Mouse (Mus musculus): ENCODE results near the gene Htr6. TPM values are rescaled to one million over a fixed set of nuclear protein-coding genes. Genes with fewer than 3 reads are reported as not detected.

Htr6 gene
- 0.10 TPM in 1 of 2 replicates, not detected in the other for polyA plus RNA-seq (2016; fragmentation: Nextera tagmentation; extraction: Ambion mirVana)

DNA sequence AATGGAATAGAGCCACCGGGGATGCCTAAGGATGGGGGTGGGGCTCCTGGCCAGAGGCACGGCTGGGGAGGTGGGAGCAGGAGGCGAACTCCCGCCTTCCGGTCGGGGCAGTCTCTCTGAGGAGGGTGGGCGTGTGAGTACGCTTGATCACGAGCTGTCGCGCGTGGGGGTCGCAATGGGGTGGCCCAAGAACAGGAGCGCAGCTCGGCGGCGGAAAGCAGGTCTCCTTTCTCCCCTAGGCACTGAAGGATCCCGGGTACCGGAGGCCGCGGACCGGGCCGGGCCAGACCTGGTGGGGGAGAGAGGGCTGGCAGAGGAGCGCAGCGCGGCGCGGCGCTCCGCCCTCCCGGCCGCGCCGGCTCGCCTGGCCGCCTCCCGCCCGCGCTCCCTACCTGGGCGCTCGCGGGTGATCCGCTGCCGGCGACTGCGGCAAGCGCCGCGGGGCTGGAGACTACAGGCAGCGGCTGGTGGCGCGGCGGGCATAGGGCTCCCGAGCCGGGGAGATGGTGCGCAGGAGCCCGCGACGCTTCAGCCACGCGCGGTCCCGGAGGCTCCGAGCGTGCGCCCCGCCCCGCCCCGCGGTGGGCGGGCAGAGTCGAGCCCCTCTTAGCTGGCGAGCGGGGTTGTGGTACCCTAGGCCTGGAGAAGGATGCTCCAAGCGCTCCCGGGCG is at the start of gene Htr6:
Gene Htr6 (minus strand): TSS at position 530 of the 671 bp plus-strand sequence.
- H3K4me2 ChIP-seq = peak within 1 kb of the TSS; percentile 61
- no peak within 1 kb of the TSS for H3K27ac ChIP-seq
- WGBS (ENCODE audit: insufficient replicate concordance) = 3% methylated on average over 62 of the region's 77 CpGs
- no peak for ATAC-seq
- peaks cover 78% of the 10 kb centered on the region for H3K27me3 ChIP-seq (replicated peaks)
- H3K4me3 ChIP-seq = peak within 1 kb of the TSS; percentile 44
- H3K9me3 ChIP-seq (replicated peaks) = no peaks in the 10 kb centered on the region
- peaks cover 8% of the 10 kb centered on the region; the same call in 1 of the 2 replicates for H3K4me1 ChIP-seq
- no peak within 1 kb of the TSS for H3K9ac ChIP-seq
- H3K36me3 ChIP-seq = no peaks in the 10 kb centered on the region

DNA sequence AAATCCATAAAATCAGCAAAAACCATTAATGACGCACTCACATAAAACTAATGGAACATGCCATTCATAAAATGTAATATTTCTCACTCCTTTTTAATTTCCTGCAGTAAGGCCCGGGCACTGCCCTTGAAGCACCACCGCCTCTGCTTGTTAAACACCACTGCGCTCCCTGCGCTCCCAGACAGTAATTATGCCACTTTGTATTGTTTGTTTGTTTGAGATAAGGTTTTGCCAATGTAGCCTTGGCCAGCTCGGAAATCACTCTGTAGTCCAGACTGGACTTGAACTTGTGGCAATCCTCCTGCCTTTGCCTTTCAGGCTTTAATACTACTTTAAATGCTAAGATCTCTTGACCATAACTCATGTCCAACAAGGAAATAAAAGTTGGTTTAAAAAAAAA is 49.6 kb upstream of the Htr6 start:
- Histone ChIP-seq H3K9ac (no peak overlapping the region), H3K4me3 (no peak overlapping the region), H3K27me3 (replicated peaks) (no peaks in the 10 kb centered on the region), H3K4me2 (no peak overlapping the region), H3K27ac (no peak overlapping the region), H3K4me1 (peaks cover 83% of the 10 kb centered on the region), H3K9me3 (replicated peaks) (peaks cover 6% of the 10 kb centered on the region), H3K36me3 (peaks cover 13% of the 10 kb centered on the region)
- ATAC-seq = no peak
- 72% methylated on average over 6 of the region's 6 CpGs for WGBS (ENCODE audit: insufficient replicate concordance)

DNA sequence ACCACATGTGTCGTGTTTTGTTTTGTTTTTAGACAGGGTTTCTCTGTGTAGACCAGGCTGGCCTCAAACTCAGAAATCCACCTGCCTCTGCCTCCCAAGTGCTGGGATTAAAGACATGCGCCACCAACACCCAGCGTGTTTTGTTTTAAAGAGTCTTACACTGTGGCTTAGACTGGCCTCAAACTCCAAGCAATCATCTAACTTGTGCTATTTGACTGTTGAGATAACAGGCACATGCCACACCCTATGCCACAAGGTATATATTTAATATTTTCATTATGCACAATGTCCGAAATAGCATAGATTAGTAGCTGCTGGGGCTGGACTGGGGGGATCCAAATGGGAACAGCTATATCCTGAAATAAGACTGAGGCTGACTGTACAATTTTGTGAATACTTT is 47.2 kb upstream of the Htr6 start:
- H3K27ac ChIP-seq = peak overlapping the region; percentile 54
- peaks cover 13% of the 10 kb centered on the region for H3K36me3 ChIP-seq
- H3K27me3 ChIP-seq (replicated peaks) = no peaks in the 10 kb centered on the region
- WGBS (ENCODE audit: insufficient replicate concordance) = 44% methylated on average over 4 of the region's 4 CpGs
- ATAC-seq = peak; percentile 68; the same call in 1 of the 2 replicates
- H3K9me3 ChIP-seq (replicated peaks) = peaks cover 6% of the 10 kb centered on the region
- H3K4me2 ChIP-seq = peak overlapping the region; percentile 49
- peaks cover 87% of the 10 kb centered on the region for H3K4me1 ChIP-seq
- peak overlapping the region; percentile 51 for H3K9ac ChIP-seq
- no peak overlapping the region for H3K4me3 ChIP-seq

DNA sequence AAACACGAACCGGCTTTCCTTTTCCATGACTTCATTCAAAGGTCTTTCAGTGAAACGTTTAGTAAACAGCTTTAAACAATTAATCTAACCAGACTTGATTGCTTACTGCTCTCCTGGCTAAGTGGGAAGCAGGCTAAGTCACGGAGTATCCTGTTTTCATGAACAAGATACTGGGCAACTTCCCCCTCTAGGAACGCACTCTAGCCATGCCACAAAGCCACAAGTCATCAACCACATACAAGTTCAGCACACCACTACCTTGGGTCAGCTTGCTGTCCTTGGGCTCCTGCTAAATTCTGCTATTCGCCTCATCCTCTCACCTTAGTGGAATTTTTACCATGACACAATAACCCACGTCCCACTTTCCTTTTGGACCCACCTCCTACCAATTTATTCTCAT is 45.6 kb upstream of the Htr6 start:
- H3K4me1 ChIP-seq = peaks cover 98% of the 10 kb centered on the region
- no peak overlapping the region for H3K27ac ChIP-seq
- H3K27me3 ChIP-seq (replicated peaks) = no peaks in the 10 kb centered on the region
- no peak for ATAC-seq
- H3K4me2 ChIP-seq = no peak overlapping the region
- no peak overlapping the region for H3K9ac ChIP-seq
- no peak overlapping the region for H3K4me3 ChIP-seq
- WGBS (ENCODE audit: insufficient replicate concordance) = 42% methylated on average over 7 of the region's 7 CpGs
- H3K36me3 ChIP-seq = no peaks in the 10 kb centered on the region
- no peaks in the 10 kb centered on the region for H3K9me3 ChIP-seq (replicated peaks)

DNA sequence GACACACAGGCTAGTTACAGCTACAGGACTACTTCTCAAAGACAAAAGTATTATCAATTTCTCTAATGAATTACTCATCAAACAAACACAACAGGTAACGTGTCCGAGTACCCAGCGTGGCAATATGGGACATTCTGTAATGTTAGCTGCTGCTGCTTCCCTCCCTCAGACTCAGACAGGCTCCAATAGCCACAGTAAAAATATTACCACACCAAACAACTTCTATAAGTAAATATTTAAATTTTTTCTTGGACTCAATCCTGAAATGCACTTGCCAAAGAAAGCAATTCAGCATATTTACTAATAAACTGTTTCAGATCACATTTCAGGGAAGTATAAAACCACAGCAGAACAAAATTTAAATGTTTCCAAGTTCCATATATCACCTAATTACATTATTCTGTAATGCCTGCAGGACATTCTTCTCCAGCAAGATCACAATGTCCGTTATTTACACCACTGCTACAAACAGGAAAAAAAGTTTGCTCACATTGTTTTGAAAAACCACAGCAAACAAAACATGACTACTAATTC is 45.0 kb upstream of the Htr6 start:
- Histone ChIP-seq H3K9ac (no peak overlapping the region), H3K9me3 (replicated peaks) (no peaks in the 10 kb centered on the region), H3K4me2 (no peak overlapping the region), H3K4me1 (peaks cover 99% of the 10 kb centered on the region), H3K27ac (no peak overlapping the region), H3K36me3 (no peaks in the 10 kb centered on the region), H3K27me3 (replicated peaks) (no peaks in the 10 kb centered on the region), H3K4me3 (no peak overlapping the region)
- ATAC-seq = no peak
- 75% methylated on average over 4 of the region's 4 CpGs for WGBS (ENCODE audit: insufficient replicate concordance)

DNA sequence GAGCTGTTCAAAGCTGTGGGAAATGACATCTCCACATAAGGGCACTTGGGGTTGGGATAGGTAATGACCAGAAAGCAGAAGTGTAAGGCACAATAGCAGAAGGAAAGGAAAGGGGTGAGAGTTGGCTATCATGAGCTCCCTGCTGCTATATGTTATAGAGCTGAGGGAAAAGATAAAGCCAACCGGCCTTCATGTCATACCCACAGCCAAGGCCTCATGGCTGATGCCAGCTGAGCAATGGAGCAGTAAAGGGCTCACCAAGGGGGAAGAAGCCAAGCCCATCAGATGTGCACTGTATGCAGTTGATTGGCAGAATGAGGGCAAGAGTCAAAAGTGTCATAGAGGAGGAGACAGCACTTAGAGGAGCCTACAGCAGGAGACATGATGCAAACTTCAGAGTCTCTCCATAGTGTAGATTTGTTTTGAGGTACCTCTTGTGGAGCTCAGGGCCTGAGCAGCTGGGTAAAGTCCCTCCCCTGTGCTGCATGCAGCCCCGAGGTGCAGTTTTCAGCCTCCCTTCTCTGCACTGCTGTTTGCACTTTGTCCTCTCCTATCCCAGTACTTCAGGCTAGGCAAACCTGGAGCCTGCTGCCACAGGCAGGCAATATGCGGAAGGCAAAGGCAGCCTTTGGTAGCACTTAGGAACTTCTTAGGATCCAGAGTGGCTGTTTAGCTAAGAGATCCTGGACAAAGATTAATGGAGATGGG is 41.1 kb upstream of the Htr6 start:
- Histone ChIP-seq H3K36me3 (no peaks in the 10 kb centered on the region), H3K4me2 (peak overlapping the region; percentile 32), H3K4me3 (no peak overlapping the region), H3K9ac (no peak overlapping the region), H3K27ac (peak overlapping the region; percentile 70), H3K9me3 (replicated peaks) (no peaks in the 10 kb centered on the region), H3K4me1 (peaks cover 91% of the 10 kb centered on the region), H3K27me3 (replicated peaks) (no peaks in the 10 kb centered on the region)
- ATAC-seq = peak; percentile 87
- WGBS (ENCODE audit: insufficient replicate concordance) = 41% methylated on average over 3 of the region's 3 CpGs

DNA sequence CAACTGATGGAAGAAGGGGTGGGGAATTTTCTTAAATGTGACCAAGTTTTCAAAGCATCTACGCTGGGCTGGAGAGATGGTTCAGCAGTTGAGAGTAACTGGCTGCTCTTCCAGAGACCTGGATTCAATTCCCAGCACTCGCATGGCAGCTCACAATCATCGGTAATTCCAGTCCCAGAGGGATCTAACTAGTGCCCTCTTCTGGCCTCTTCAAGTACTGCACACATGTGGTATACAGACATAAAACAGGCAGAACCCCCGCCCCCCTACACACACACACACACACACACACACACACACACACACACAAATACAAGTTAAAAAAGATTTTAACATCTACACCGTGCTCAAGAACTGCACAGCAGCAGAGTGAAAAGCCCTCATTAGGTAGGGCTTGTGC is 40.4 kb upstream of the Htr6 start:
- Histone ChIP-seq H3K4me3 (no peak overlapping the region), H3K27me3 (replicated peaks) (no peaks in the 10 kb centered on the region), H3K4me2 (no peak overlapping the region; the same call in 1 of the 2 replicates), H3K36me3 (no peaks in the 10 kb centered on the region), H3K9ac (no peak overlapping the region), H3K27ac (peak overlapping the region; percentile 70; the same call in 1 of the 2 replicates), H3K9me3 (replicated peaks) (no peaks in the 10 kb centered on the region), H3K4me1 (peaks cover 91% of the 10 kb centered on the region)
- ATAC-seq = no peak
- WGBS (ENCODE audit: insufficient replicate concordance) = 80% methylated on average over 4 of the region's 5 CpGs

DNA sequence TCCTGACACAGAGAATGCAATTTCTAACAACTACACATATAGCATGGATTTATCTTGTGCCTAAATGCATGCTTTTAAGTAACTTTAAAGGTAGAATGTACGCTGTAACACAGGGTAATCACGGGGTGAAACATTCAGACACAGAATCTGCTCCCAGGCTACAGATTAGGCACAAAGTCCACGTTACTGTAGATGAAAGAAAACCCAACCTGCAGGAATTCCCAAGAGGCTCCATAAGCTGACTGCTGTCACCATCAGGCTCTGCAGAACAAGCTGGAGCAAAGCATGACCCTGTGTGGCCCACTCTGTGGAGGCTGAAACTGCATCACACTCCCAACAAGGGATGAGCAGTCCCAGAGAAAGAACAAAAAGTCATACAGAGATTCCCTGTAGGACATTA is 37.1 kb upstream of the Htr6 start:
- Histone ChIP-seq H3K4me3 (no peak overlapping the region), H3K27me3 (replicated peaks) (no peaks in the 10 kb centered on the region), H3K4me2 (no peak overlapping the region), H3K4me1 (peaks cover 74% of the 10 kb centered on the region), H3K9ac (no peak overlapping the region), H3K36me3 (peaks cover 6% of the 10 kb centered on the region), H3K27ac (no peak overlapping the region), H3K9me3 (replicated peaks) (no peaks in the 10 kb centered on the region)
- no peak for ATAC-seq
- WGBS (ENCODE audit: insufficient replicate concordance) = 74% methylated on average over 3 of the region's 3 CpGs

DNA sequence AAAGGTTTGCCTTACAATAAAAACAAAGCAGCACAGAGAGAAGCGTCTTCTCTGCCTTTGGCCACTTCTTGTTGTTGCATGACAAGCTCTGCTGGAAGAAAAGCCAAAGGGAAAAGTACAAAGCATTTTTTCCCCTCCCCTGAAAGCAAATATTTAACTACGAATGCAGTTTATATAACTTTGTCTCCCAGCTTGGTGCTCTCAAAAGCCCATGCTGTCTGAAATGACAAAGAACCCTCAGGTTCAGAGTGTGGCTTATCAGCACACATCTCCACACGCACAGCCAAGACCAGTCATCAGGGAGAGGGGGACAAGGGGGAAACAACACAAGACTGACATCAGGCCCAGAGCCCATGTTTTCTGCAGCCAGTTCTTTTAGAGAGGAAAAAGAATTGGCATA is 36.1 kb upstream of the Htr6 start:
- 49% methylated on average over 3 of the region's 3 CpGs for WGBS (ENCODE audit: insufficient replicate concordance)
- peak overlapping the region; percentile 53 for H3K27ac ChIP-seq
- peaks cover 64% of the 10 kb centered on the region for H3K4me1 ChIP-seq
- peak overlapping the region; percentile 19; the same call in 1 of the 2 replicates for H3K4me2 ChIP-seq
- H3K9ac ChIP-seq = no peak overlapping the region
- no peaks in the 10 kb centered on the region for H3K9me3 ChIP-seq (replicated peaks)
- H3K27me3 ChIP-seq (replicated peaks) = no peaks in the 10 kb centered on the region
- H3K4me3 ChIP-seq = no peak overlapping the region
- H3K36me3 ChIP-seq = peaks cover 11% of the 10 kb centered on the region
- ATAC-seq = no peak

DNA sequence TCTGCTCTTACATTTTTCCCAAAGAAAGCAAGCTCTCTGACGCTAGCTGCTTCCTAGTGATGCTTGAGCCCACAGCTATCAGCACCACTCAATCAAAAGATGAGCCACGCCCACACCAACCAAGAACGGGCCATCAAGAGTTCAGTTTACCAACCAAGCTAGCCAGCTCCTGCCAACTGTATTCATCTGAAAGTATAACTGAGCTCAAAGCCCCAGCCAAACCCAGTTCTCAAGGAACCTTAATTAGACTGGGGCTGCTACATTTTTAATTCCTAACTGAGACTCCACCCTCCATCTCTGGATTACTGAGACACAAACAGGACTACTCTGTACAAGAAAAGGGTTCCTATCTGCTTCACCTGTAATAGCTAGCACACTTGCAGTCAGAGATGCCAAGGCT is 35.5 kb upstream of the Htr6 start:
- Histone ChIP-seq H3K9me3 (replicated peaks) (no peaks in the 10 kb centered on the region), H3K36me3 (peaks cover 11% of the 10 kb centered on the region), H3K4me1 (peaks cover 58% of the 10 kb centered on the region), H3K27ac (peak overlapping the region; percentile 53), H3K27me3 (replicated peaks) (no peaks in the 10 kb centered on the region), H3K4me3 (no peak overlapping the region), H3K9ac (no peak overlapping the region), H3K4me2 (peak overlapping the region; percentile 19; the same call in 1 of the 2 replicates)
- ATAC-seq = no peak
- 26% methylated on average over 3 of the region's 3 CpGs for WGBS (ENCODE audit: insufficient replicate concordance)

DNA sequence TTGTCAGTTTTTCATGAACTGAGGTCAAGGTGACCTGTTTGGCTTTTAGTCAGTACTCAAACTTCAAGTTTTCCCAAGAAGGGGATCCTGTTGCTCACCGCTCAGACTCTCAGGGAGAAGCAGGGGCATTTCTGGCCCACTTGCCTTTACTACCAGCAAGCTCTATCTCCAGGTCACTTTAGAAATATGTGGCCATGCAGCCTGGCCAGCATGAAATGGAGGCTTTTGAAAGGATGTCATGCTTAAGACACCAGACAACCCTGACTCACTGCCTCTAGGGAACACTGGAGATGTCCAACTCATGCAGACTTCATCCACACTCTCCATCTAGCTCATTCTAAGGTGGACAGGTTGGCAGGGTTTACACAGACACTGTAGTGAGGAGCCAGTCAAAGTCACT is 30.1 kb upstream of the Htr6 start:
- Histone ChIP-seq H3K4me2 (no peak overlapping the region), H3K36me3 (peaks cover 64% of the 10 kb centered on the region), H3K4me3 (no peak overlapping the region), H3K27ac (no peak overlapping the region), H3K4me1 (peaks cover 13% of the 10 kb centered on the region), H3K9ac (no peak overlapping the region), H3K9me3 (replicated peaks) (no peaks in the 10 kb centered on the region), H3K27me3 (replicated peaks) (no peaks in the 10 kb centered on the region)
- 88% methylated on average over 1 of the region's 1 CpGs for WGBS (ENCODE audit: insufficient replicate concordance)
- ATAC-seq = no peak

DNA sequence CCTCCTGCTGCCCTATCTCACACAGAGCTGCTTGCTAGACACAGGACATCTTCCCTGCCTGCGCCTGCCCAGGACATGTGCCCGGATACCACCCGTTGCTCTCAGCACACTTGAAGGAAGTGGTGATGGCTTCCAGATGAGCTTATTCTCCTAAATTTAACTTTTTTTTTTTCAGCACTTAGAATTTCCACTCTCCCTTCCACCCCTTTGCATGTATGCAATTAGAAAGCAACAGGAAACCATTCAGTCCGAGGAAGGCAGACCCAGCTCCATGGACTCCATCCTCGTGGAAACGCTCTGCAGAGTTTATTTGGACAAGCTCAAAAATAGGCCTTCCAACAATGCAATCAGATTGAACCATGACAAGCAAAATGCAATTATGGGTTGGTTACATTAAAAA is 26.2 kb upstream of the Htr6 start:
- Histone ChIP-seq H3K36me3 (peaks cover 53% of the 10 kb centered on the region), H3K4me1 (no peaks in the 10 kb centered on the region), H3K27me3 (replicated peaks) (peaks cover 7% of the 10 kb centered on the region; the same call in 1 of the 2 replicates), H3K4me3 (no peak overlapping the region), H3K9ac (no peak overlapping the region), H3K27ac (no peak overlapping the region), H3K9me3 (replicated peaks) (no peaks in the 10 kb centered on the region), H3K4me2 (no peak overlapping the region)
- ATAC-seq = no peak
- WGBS (ENCODE audit: insufficient replicate concordance) = 78% methylated on average over 6 of the region's 6 CpGs
